Mouse (Mus musculus): ENCODE data around the gene Olfr1109.

Gene Olfr1109

DNA sequence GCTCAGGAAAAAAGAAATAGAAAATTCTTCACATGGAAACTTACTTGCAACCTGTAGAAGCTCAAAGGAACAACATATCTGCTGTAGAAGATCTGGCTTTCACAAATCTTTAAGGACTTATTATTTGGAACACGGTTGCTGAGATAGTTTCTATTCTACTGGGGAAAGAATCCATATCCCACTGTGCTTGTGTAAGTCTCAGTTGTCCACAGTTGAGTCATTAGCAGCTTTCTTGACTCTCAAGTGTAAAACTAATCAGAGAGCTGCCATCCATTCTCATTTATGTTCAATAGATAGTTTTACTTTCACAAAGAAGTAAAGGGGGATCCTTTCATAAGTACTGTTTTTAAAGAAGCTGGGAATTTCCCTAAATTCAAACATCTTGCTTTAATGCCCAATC is at the start of gene Olfr1109:
Gene Olfr1109 (minus strand): TSS at position 101 of the 400 bp plus-strand sequence.
- DNase-seq (ENCODE audit: low spot score) = no peak

DNA sequence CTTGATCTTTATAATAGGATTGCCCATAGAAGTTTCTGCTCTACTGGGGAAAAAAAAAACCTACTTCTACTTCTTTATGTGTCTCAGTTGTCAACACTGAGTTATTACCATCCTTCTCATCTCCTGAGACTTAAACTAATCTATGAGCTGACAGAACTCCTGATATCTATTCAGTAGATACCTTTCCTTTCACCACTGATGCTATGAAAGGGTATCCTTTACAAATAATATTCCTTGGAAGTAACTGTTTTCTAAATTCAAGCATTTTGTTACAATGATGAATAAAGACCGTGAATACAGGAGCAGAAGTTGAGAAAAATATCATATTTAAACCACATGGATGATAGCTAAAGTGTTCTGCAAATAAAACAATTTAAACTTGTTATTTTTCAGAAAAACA is 44.4 kb upstream of the Olfr1109 start, which contains the start of gene Olfr1110:
Gene Olfr1110 (minus strand): TSS at position 101 of the 400 bp plus-strand sequence.
- no peak for DNase-seq (ENCODE audit: low spot score)

- DNase-seq (ENCODE audit: low spot score) = no peak
These were observed 18.7 kb upstream of the Olfr1109 start, which contains the start of gene Olfr259 for GRCm38 (mm10) chr2:87114467-87114866. TSS of gene Olfr259 (minus strand) at chr2:87114567.

DNA sequence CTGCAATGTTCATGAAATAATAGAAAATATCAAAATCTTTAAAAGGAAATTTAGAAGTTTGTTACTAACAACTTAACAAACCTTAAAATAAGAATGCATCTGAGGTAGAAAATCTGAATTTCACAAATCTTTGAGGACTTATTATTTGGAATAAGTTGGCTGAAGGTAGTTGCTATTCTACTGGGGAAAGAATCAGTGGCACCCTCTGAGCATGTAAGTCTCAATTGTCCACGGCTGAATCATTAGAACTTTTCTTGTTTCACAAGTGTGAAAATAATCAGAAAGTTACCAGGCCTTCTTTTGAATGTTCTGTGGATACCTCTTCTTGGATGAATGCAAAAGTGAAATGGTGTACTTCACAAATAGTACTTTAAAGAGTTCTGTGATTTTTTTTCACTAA is 20.1 kb downstream of the Olfr1109 start, which contains the start of gene Olfr1107:
Gene Olfr1107 (minus strand): TSS at position 101 of the 400 bp plus-strand sequence.
- no peak for DNase-seq (ENCODE audit: low spot score)

DNA sequence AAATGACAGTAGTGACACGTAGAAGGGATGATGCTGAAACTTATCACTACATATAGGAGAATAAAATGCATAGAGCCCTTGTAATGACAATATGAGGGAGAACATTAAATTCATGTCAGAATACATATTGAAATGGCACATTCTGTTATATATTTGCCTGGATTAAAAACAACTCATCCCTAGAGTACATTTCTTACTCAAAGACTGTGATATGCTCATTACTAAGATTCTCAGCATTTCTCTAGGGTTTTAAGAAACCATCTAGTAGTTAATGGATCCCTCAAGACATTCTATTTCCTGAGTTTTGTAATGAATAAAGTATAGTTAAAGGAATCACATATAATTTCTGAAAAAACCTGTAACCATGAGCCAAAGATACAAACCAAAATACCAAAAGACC is 43.6 kb downstream of the Olfr1109 start, which contains the start of gene Olfr1106:
Gene Olfr1106 (minus strand): TSS at position 101 of the 400 bp plus-strand sequence.
- no peak for DNase-seq (ENCODE audit: low spot score)

Measured in adipocyte (in vitro differentiated cells).